Mouse (Mus musculus): ENCODE measurements around the gene Kdm4a.

DNA sequence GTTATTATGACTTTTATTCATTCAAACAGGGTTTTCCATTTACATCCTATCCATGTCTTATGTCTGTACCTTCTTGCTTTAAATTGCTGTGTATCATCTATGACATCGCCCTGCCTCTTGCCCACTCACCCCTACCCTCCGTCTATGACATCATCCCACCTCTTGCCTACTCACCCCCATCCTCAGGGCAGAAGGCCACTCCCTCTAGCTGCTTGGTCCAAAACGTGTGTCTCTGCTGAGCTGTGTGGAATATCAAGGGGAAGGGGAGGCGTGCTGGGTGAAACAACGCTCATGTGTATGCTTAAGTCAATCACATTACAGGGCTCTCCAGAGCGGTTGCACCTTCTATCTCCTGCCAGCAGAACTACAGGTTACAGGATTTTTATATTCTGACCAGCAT lies 83.8 kb downstream of the Kdm4a start:
- TF ChIP-seq POLR2A (IDR thresholded peaks at IDR 0.05; ENCODE audit: low read depth, low read length): no peak
- TF ChIP-seq CTCF (IDR thresholded peaks at IDR 0.05; ENCODE audit: extremely low read depth, insufficient read depth, insufficient read length, insufficient replicate concordance): no peak
